Mouse (Mus musculus): ENCODE results near the gene Lef1. TPM values are rescaled to one million over a fixed set of nuclear protein-coding genes. Genes with fewer than 3 reads are reported as not detected.

Gene Lef1
- total RNA-seq, 2 experiments from 2014 or later, result 6.2 to 7.1 TPM

DNA sequence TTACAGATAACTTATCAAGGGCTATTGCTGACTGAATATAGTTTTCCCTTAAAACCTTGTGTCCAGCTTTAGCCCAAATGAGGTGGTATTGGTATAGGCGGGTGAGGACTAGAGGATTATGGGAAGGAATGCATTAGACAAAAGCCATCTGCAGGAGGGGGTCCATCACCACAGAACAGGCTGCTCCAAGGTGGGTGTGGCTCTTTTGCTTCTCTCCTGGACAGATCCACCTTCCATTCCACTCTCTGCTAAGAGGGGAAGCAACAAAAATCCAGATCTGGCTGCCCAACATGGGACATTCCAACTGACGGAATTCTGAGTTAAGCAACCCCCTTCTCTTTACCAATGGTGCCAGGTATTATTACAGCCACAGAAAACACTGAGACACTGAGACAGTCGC, 148.7 kb downstream of the Lef1 start:
- Histone ChIP-seq H3K27ac (no peak overlapping the region), H3K4me3 (no peak overlapping the region)
- DNase-seq (ENCODE audit: low spot score in 2 of 2), result no peak
- TF ChIP-seq CTCF (conservative IDR thresholded peaks at IDR 0.05), result no peak

DNA sequence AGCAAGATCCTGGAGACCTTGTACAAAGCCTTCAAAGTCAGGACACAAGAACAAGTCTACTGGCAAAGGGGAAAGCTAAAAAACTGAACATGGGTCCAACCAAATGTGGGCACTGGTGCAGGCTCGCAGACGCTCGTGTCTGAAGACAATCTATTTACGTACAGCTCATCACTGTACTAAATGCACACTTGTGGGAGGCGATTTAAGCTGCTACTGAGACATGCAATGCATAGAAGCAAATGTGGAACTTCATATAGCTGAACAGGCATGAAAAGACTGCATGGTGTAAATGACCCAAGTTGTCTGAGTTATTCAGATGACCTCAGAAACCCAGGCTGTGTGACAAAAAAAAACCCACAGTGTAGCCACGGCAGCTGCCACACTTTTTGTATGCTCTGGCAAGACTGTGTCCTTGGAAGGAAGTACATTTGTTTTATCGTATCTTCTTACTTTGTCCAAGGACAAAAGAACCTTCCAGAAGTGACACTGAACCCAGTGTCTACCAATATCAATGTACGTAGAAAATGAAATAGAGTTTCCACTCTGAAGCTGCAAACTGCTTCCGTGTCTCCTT, 149.2 kb downstream of the Lef1 start:
- TF ChIP-seq CTCF (conservative IDR thresholded peaks at IDR 0.05), result no peak
- H3K27ac ChIP-seq, result no peak overlapping the region
- DNase-seq (ENCODE audit: low spot score in 2 of 2), result no peak
- H3K4me3 ChIP-seq, result no peak overlapping the region

DNA sequence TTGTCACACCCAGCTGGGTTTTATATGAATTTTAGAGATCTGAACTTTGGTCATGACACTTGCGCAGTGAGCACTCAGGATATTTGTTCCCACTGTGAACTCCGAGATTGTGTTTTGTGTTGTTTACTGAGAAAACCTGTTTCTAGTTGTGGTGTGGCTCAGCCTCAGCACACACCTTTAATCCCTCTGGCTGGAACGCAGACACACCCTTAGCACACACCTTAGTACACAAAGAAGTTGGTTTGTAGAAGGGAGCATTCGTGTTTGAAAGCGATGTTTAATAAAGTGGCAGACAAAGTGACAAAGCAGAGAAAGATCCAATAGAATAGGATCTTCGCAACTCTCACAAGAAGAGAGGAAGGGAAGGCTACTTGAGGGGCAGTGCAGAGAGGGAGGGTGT, 150.1 kb downstream of the Lef1 start:
- no peak for TF ChIP-seq CTCF (conservative IDR thresholded peaks at IDR 0.05)
- DNase-seq (ENCODE audit: low spot score in 2 of 2), result no peak
- Histone ChIP-seq H3K27ac (no peak overlapping the region), H3K4me3 (no peak overlapping the region)

GRCm38 (mm10) chr3:131263766-131264486, 153.7 kb downstream of the Lef1 start:
- Histone ChIP-seq H3K4me3 (no peak overlapping the region), H3K27ac (no peak overlapping the region)
- DNase-seq (ENCODE audit: low spot score in 2 of 2), result no peak
- TF ChIP-seq CTCF (conservative IDR thresholded peaks at IDR 0.05), result no peak

DNA sequence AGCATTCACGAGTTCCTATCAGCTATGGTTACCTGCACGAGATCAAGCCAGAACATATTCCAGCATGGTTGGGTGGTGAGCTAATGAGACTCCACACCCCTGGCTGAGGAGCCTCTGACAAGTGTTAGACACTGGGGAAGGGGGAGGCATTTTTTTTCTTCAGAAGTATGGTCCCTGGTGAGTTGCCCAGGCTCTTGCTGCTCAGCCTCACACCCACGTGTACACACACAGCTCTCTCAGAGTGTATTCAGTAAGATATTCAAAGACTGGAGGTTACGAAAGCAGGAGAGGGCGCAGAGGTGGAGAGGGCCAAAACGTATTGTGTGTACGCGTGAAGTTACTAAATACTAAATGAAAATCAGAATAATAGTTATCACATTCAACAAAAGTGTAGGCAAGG, 155.2 kb downstream of the Lef1 start:
- TF ChIP-seq CTCF (conservative IDR thresholded peaks at IDR 0.05), result no peak
- Histone ChIP-seq H3K4me3 (no peak overlapping the region), H3K27ac (no peak overlapping the region)
- DNase-seq (ENCODE audit: low spot score in 2 of 2), result no peak

DNA sequence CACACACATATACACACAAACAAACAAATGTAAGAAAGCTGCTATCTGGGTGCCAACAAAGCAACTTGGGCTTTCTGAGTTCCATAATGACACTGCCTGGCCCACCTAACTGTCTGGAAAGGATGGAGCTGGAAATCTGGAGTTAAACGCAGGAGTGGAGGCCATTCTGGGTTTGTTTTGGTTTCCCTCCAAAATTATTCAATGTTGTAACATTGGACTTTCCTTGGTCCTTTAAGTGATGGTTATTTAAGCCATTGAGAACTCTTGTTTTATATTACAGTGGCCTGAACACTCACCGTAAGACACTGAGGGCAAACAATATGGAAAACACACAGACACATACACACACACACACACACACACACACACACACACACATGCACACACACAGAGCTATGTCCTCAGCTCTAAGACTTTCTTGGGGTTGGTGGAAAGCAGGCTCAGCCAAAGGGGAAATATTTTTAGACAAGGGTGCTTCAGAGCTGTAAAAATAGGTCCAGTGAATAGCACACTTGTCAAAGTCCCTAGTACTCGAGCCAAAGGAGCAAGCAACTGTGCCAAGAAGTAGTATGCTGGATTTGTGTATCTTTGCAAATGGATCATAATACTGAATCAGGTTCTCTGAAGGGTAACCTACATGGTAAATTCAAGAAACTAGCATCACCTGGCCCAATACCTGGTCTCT, 156.2 kb downstream of the Lef1 start:
- DNase-seq (ENCODE audit: low spot score in 2 of 2), result no peak
- Histone ChIP-seq H3K4me3 (no peak overlapping the region), H3K27ac (no peak overlapping the region)
- TF ChIP-seq CTCF (conservative IDR thresholded peaks at IDR 0.05), result no peak

DNA sequence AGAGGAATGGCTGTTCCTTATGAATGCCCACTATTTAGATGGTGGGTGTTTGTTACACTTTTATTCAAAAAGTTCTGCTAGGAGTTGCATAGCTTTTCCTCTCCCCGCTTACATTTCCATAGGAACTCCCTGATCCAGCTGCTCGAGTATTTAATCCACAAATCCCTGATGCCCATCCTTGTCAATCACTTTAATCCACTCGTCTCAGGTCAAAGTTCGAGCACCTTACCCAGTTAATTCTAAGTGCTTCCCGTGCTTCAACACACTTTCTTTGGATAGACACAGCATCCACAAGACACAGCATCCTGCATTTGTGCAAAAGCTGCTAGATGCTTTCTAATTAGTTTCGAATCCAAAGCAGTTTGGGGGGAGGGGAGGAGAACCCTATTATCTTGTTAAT, 160.1 kb downstream of the Lef1 start:
- no peak overlapping the region for H3K27ac ChIP-seq
- no peak for DNase-seq (ENCODE audit: low spot score in 2 of 2)
- TF ChIP-seq CTCF (conservative IDR thresholded peaks at IDR 0.05), result no peak
- no peak overlapping the region for H3K4me3 ChIP-seq

GRCm38 (mm10) chr3:131271157-131271556, 160.9 kb downstream of the Lef1 start:
- peak overlapping the region; percentile 80 for H3K4me3 ChIP-seq
- peak; percentile 54 for TF ChIP-seq CTCF (conservative IDR thresholded peaks at IDR 0.05)
- peak overlapping the region; percentile 83 for H3K27ac ChIP-seq
- no peak for DNase-seq (ENCODE audit: low spot score in 2 of 2)

DNA sequence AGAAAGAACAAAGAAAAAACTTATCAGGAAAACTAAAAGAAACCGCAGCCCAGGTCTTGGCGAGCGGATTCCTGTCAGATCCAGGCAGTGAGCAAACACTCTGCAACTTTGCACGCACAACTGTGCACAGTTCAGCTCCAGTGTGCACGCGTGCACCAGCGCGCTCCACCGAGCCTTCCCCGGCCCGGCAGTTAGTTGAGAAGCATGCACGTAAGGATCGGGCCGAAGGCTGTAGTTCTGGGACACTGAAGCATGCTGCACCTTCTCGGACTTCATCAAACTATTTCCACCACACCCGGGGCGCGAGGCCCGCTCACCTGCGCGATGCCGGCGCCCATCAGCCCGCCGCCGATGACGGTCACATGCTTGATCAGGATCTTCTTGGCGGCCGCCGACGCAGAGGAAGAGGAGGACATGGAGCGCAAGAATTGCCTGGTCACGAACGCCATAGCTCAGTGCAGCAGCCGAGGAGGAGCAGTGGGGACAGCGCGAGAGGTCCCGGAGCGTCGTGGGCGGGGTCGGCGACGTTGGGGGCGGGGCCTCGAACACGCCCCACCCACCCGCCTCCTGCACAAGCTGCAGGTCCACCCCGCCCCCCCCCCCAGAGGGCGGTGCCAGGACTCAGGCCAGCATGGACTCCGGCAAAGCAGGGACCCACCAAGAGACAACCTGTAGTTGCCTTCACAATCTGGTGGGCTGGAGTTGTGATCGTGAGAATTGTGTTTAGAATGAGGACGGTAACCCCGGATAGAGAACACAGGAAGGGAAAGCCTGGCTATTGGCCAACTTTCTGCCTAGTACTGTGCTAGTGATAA, 161.5 kb downstream of the Lef1 start, which contains the start of gene Hadh:
Hadh (minus strand) TSS at position 543 of the 815 bp plus-strand sequence.
- H3K27ac ChIP-seq, result peak within 1 kb of the TSS; percentile 83
- H3K4me3 ChIP-seq, result peak within 1 kb of the TSS; percentile 80
- TF ChIP-seq CTCF (conservative IDR thresholded peaks at IDR 0.05), result no peak
- peak; percentile 74 to 80 for DNase-seq (ENCODE audit: low spot score in 2 of 2)

DNA sequence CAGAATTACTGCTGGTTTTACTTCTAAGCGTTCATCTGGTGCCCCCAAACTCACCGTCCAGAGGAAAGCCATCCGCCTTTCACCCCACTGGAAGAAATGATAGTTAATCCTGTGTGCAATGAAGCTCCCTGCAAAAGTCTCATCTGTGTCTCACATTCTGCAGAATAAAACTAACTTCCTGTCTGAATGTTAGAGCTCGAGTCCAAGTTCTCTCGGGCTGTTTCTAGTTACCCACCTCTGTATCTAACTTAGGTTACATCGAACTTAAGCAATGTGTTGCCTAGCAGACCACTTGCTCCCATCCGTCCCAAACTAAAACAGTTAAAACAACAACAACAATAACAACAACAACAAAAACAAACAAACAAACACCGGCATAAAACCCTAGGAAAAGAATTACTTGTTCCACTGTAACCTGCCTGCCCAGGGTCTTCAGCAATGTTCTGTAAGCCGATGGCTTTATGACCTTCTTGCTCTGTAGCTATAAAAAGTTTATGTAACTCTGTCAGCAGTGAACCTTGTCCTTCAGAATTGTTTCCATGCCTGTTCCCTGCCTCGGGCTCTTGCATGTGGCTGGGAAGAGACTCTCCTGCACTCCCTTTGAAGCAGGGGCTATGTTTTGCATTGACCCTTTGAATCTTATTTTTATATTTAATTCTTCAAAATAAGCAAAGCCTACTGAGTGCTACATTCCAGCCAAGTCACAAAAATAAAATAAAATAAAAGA, 162.3 kb downstream of the Lef1 start:
- no peak for TF ChIP-seq CTCF (conservative IDR thresholded peaks at IDR 0.05)
- H3K4me3 ChIP-seq, result peak overlapping the region; percentile 80
- peak overlapping the region; percentile 83; the same call in 1 of the 2 replicates for H3K27ac ChIP-seq
- no peak for DNase-seq (ENCODE audit: low spot score in 2 of 2)

Other genes with a start within 250 kb of the Lef1 start
- gene Hadh, start 161.6 kb downstream of the Lef1 start, total RNA-seq (2021), result 10 to 100 TPM; 22.3 to 23.6 TPM
- gene Cyp2u1, start 192.8 kb downstream of the Lef1 start, total RNA-seq (2021), result 10 to 100 TPM; 16.8 to 19.5 TPM

Measured in layer of hippocampus, adult 2 months (tissue).